Mouse (Mus musculus) heart, postnatal 10 days (tissue): Measurements from ENCODE around the gene Sys1. TPM values are rescaled to one million over a fixed set of nuclear protein-coding genes. Genes with fewer than 3 reads are reported as not detected.

Source experiments
- DNase-seq, 2 experiments: peaks; one replicate each; pipeline ENCODE4 v3.0.0; 2021
- intact Hi-C: fragments of 180-260 bp; cut with DNase I; formaldehyde crosslinking; loops from one replicate; pipeline ENCODE4 v1.15.1; 2025
- total RNA-seq, 2 experiments: library from RNA; stranded (reverse); gene quantifications; 2 replicates each; pipeline ENCODE4 v1.2.3; 2021

Gene Sys1
- total RNA-seq, 2 experiments from 2014 or later, result 21.3 to 25.1 TPM

GRCm38 (mm10) chr2:164449341-164450042 lies 7.3 kb upstream of the Sys1 start:
- intact Hi-C loops, result no loop called here

GRCm38 (mm10) chr2:164452000-164452676 lies 4.6 kb upstream of the Sys1 start:
- DNase-seq, result peak; percentile 77 to 81
- intact Hi-C loops, result no loop called here

More at GRCm38 (mm10) chr2:164449341-164450042, 7.3 kb upstream of the Sys1 start:
- no peak for DNase-seq

DNA sequence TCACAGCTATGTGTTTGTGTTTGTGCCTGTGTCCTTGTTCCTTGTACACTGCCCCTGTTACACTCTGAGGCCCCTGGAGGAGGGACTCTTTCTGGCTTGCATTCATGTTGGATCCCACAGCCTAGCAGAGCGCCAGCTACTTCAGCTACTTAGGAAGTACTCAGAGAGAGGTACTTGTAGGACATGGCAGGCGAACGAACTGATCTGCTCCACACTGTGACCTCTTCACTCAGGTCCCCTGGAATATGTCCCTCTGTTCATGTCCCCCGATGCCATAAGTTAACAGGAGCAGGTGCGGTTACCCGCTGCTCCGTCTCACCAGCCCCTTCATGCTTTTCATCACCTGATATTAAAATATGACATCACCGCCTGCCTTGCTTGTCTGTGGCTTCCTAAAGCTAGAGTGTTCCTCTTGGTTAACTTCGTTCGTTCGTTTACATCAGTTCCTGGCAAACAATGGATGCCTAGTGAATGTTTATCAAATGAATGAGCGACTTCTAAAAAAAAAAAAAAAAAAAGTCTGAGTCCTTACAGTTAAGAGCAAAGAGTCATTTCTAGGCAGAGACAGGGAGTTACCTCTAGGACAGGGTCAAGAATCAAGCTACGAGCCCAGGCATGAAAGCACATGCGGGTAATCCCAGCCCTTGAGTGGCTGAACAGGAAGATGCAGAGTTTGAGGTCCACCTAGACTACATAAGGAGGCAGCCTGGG lies 3.6 kb upstream of the Sys1 start:
- DNase-seq, result peak; percentile 41 to 58
- intact Hi-C loops, result no loop called here

- DNase-seq, result no peak
- intact Hi-C loops, result no loop called here
Observed at GRCm38 (mm10) chr2:164453887-164454500, 2.8 kb upstream of the Sys1 start.

DNA sequence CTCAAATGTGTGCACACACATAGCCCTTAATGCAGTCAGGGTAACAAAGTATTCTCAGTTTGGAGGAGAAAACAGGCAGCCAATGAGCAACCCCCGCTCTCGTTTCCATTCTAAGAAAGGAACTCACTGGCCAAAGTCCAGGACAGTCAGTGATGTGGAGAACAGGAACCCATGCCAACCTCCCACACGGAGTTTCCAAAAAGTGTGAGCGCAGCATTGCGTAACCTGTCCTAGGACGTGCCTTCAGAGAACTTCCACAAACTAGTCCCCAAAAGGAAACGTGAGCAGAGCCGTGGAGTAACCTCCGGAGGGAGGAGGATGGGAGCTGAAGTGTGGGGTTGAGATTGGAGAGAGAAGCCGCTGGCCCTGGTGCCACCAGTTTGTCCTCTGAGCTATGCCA lies 1.9 kb upstream of the Sys1 start:
- intact Hi-C loops, result no loop called here
- DNase-seq, result peak; percentile 85 to 88

DNA sequence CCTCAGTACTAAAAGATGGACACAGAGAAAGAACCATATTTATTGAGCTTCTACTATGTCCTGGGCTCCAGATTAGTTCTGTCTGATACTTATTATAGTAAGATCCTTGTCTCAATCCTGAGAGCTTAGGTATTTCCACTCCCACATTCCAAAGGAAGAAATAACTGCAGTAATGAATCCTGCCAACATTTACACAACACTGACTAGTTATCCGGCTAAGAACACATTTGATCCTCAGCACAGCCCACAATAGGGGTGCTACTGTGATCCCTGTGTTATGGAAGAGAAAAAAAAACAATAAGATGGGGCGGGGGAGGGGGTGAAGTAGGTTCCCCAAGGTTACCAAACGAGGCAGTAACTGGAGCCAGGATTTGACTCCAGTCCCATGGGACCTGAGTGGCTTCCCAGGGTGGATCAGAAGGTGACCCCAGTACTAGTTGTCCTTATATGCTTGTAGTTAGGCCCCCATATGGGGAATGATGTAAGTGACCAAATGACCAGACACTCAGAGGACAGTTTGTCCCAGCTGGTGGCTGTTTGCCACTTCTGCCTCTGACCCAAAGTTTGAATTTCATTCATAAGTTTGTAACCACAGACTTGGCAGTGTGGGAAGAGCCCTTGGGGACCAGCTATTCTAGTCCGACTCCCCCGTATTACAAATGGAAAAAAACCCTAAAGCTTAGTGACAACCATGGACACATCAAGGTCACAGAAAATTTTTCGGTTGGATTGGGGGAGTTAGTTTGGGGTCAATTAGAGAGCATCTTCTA lies 1.2 kb upstream of the Sys1 start:
- intact Hi-C loops, result loop anchor here (2.0 kb wide), 1 partner anchor 39 kb away; no protein-coding TSS in a partner anchor
- peak; percentile 59 to 63 for DNase-seq

GRCm38 (mm10) chr2:164456413-164456812 lies 351 bp upstream of the Sys1 start:
- intact Hi-C loops, result loop anchor here (2.0 kb wide), 1 partner anchor 40 kb away; no protein-coding TSS in a partner anchor
- no peak for DNase-seq

DNA sequence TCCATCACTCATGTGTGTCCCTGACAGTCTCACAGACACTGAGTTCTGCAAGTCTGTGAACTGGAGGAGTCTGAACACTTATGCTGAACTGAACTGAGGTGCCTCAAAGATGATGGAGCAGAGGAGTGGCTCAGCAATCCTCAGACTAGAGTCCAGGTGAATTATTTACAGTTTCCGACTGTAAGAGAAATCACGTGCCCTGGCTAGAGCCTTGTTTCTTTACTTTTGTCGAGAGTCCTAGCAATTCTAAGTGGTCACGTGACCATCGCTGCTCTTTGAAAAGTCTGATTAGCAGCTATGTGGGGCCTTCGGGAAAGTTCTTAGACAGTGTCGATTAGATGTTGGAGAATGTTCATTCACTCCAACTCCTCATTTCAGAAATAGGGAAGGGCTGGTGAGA lies 1.2 kb downstream of the Sys1 start:
- intact Hi-C loops, result loop anchor here (2.0 kb wide), 1 partner anchor 41 kb away; no protein-coding TSS in a partner anchor
- no peak for DNase-seq

- DNase-seq, result no peak
- intact Hi-C loops, result no loop called here
Observed at GRCm38 (mm10) chr2:164458535-164458934, 1.8 kb downstream of the Sys1 start.

GRCm38 (mm10) chr2:164460745-164461551 lies 4.2 kb downstream of the Sys1 start, which contains the start of gene Gm20458:
Gm20458 (plus strand) TSS chr2:164460967.
- DNase-seq, result peak; percentile 97 to 98
- intact Hi-C loops, result loop anchor here (5.0 kb wide), 1 partner anchor 36 kb away; the partner anchor contains the start of gene Pigt

- intact Hi-C loops, result no loop called here
- no peak for DNase-seq
Observed at GRCm38 (mm10) chr2:164465161-164465560, 8.4 kb downstream of the Sys1 start.

GRCm38 (mm10) chr2:164466787-164467186 lies 10.0 kb downstream of the Sys1 start:
- intact Hi-C loops, result no loop called here
- no peak for DNase-seq

DNA sequence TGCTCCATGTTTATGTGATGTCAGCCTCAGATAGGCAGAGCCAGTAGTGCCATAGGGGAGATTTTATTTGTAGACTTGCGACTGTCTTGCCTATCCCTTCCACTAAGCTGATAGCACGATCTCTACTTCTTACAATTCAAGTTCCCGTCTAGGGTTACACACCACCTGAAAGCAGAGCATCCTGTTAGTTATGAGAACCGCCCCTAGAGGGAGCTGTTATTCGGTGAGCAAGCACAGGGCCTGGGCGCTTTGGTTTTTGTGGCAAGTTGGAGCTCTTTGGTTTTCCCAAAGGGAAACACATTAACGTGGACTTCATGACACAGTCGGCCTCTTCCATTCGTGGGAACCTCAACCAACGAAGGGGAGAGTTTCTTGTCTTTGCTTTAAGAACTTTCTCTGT lies 13.5 kb downstream of the Sys1 start:
- intact Hi-C loops, result loop anchor here (2.0 kb wide), 1 partner anchor 49 kb away; no protein-coding TSS in a partner anchor
- DNase-seq, result peak; percentile 64 to 76

DNA sequence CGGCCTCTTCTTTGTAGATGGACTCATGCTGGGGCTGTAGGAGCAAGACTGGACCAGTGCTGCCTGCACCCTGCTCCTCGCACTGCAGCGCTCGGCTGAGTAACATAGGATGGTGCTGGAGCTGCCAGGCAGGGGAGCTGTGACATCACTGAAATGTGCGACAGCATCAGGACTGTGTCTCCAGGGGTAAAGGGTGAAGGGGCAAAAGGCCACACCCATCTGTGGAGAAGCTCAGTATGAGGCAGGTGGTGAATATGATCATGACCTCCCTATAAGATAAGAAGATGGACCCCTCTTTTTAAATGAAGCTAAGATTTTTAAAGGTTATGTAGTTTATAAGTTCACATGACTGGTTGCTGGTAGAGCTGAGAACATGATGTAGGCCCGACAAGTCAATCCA lies 16.9 kb downstream of the Sys1 start, which contains the start of gene Trp53tg5:
Trp53tg5 (minus strand) TSS at position 101 of the 400 bp plus-strand sequence.
- intact Hi-C loops, result no loop called here
- no peak for DNase-seq

DNA sequence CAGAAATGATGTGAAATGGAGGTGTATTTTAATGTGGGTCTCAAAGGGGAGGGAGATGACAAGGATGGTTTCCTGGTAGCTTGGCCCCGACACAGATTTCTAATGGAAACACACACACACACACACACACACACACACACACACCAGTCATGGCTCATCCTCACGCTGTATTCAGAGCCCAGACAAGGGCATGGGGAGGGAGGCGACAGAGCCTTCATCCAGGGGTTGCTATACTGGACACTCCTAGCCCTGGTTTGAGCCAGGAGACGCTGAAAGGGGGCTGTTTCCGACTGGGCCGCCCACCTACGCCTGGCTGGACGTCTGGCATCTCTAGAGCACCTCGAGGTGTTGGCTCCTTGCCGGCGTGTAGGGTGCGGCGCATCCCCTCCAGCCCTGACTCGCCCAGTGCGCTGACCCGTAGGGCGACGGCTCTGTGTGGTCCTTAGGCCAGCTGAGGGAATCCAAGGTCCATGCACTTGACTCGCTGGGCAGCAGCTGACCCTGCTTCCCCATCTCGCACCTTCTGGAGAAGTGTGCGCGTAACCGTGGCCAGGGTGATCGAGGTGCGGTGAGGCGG lies 29.0 kb downstream of the Sys1 start, which contains the start of gene Dbndd2:
Dbndd2 (plus strand) TSS at position 426 of the 577 bp plus-strand sequence.
- peak; percentile 54 to 61 for DNase-seq
- intact Hi-C loops, result no loop called here

DNA sequence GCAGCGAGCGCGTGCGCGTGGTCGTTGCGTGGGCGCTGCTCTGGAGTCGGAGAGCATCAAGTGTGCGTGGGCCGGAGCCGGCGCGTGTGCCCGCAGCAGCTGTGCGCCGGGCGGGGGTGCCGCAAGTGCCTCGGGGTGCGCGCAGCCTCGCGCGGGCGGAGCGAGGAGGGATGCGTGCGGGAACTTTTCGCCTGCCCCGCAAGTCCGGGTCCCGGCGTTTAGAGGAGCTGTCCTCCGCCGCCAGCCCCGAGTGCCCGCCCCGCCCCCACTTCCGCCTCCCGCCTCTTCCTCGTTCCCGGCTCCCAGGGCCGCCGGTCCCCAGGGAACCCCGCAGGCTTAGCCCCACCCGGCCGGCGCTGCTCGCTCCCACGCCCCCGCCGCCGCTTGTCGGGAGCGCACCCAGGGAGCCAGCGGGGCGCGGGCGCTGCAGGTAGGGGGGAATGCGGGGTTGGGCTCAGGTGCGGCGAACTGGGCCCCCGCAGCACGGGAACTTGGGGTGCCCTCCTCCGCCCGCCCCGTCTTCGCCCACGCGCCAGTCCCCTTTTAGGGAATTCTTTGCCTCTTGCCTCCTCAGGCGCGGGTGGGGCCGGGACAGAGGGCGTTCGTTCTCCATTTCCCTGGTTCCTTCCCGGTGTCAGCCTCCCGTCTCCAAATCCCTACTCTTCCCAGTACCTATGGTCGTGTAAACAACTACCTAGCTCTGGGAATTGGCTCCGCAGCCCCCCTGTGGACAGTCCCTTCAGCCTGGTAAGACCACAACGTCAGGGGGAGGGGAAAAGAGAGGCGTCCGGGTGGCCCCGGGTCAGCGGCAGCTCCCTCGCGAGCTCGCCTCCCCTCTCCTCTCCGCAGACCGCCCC lies 29.7 kb downstream of the Sys1 start:
- intact Hi-C loops, result no loop called here
- DNase-seq, result peak; percentile 70 to 72

- intact Hi-C loops, result no loop called here
- no peak for DNase-seq
Observed at GRCm38 (mm10) chr2:164487115-164487527, 30.4 kb downstream of the Sys1 start.

DNA sequence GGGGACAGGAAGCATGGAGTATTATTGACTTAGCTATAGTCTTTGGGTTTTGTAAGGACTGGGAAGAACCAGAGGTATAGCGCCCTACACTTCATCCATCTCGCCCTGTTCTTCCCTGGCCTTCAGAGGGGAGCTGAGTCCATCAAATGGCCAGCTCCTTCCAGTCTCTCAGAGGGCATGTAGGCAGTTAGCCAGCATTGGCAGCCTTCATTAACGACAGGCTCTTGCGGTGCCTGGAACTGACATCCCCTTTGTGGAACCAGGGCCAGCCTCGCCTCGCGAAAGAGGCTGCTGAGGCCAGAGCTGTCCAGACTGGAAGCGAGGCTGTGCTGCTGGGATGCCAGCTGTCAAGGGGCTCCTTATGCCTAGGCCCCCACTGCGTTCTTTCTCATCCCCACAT lies 31.0 kb downstream of the Sys1 start:
- intact Hi-C loops, result no loop called here
- DNase-seq, result no peak
